Mouse (Mus musculus): ENCODE measurements around the gene Olfr1466. TPM values are rescaled to one million over a fixed set of nuclear protein-coding genes. Genes with fewer than 3 reads are reported as not detected.

Gene Olfr1466
- polyA plus RNA-seq (2012) = not detected in 2 replicates

DNA sequence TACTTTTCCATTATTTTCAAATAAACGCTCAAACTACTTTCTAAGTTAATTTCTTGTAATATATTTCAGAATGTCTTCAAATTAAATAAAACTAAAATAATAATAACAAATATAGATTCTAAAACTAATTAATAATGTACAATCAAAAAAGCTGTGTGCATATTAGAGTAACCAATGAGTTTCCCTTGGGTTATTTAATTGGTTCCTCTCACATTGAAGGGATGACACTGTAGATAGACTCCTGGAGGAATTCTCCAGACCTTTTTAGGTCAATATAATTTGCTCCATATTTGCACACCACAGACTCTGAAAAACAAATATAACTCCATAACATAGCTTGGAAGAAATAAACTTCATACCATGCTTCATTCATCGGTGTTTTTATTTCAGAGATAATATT, at the start of gene Olfr1466:
TSS of gene Olfr1466 (plus strand) at position 301 of the 400 bp plus-strand sequence.
- no peak for TF ChIP-seq GATA1 (IDR thresholded peaks at IDR 0.05; ENCODE audit: low read length)

DNA sequence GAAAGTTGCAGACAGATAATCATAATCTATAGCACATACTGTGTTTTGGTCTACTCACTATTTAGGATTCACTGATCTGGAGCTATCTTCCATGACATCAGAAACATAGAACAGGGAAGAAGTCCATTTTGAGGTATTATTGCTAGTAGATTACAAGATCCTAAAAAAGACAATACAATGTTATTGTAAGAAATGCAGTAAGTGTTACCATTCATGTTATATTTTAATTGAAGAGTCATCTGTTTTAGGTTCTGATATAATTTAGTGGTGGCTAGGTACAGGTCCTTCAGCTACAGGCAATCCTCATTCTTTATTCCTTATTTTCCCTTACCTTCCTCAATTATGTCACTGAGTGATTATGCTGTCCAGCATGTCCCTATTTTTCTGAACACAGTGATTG, 23.2 kb upstream of the Olfr1466 start, which contains the start of gene Olfr1465:
TSS of gene Olfr1465 (minus strand) at position 101 of the 400 bp plus-strand sequence.
- TF ChIP-seq GATA1 (IDR thresholded peaks at IDR 0.05; ENCODE audit: low read length) = no peak

DNA sequence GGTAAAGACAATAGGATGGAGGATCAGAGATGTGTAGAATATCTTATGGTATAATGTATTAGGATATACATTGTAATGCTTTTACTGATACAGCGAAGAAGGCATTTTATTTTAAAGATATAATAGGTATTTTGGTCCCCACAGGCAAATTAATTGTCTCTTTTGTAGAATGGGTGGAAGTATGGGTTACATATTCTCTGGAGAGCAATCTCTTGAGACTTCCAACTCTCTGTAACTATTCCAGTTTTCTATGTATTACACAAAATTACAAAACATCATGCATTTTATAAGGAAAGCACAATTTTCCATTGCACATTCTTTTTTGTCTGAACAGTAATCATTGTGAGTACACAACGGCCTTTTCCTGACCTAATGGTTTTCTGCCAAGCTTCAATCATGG, 23.3 kb downstream of the Olfr1466 start, which contains the start of gene Olfr1467:
TSS of gene Olfr1467 (plus strand) at position 301 of the 400 bp plus-strand sequence.
- TF ChIP-seq GATA1 (IDR thresholded peaks at IDR 0.05; ENCODE audit: low read length) = no peak

Other genes with a start within 250 kb of the Olfr1466 start
- gene Olfr1457, start 241.0 kb upstream of the Olfr1466 start, polyA plus RNA-seq (2012) = not detected in 2 replicates
- gene Olfr1458, start 232.1 kb upstream of the Olfr1466 start, polyA plus RNA-seq (2012) = not detected in 2 replicates
- gene Olfr1459, start 189.3 kb upstream of the Olfr1466 start, polyA plus RNA-seq (2012) = not detected in 2 replicates
- gene Olfr1461, start 175.9 kb upstream of the Olfr1466 start, polyA plus RNA-seq (2012) = not detected in 2 replicates
- gene Olfr1462, start 153.1 kb upstream of the Olfr1466 start, polyA plus RNA-seq (2012) = not detected in 2 replicates
- gene Olfr1463, start 107.5 kb upstream of the Olfr1466 start, polyA plus RNA-seq (2012) = not detected in 2 replicates
- not detected in 2 replicates for gene Olfr1465, start 23.3 kb upstream of the Olfr1466 start, polyA plus RNA-seq (2012)
- gene Olfr1467, start 23.4 kb downstream of the Olfr1466 start, polyA plus RNA-seq (2012) = not detected in 2 replicates
- gene Olfr1469, start 69.0 kb downstream of the Olfr1466 start, polyA plus RNA-seq (2012) = not detected in 2 replicates
- gene Olfr1471, start 104.5 kb downstream of the Olfr1466 start, polyA plus RNA-seq (2012) = not detected in 2 replicates
- gene Olfr1472, start 117.2 kb downstream of the Olfr1466 start, polyA plus RNA-seq (2012) = not detected in 2 replicates
- not detected in 2 replicates for gene Olfr1474, start 130.7 kb downstream of the Olfr1466 start, polyA plus RNA-seq (2012)
- gene Olfr1475, start 141.3 kb downstream of the Olfr1466 start, polyA plus RNA-seq (2012) = not detected in 2 replicates
- gene Olfr1477, start 161.7 kb downstream of the Olfr1466 start, polyA plus RNA-seq (2012) = not detected in 2 replicates
- gene Olfr1480, start 189.1 kb downstream of the Olfr1466 start, polyA plus RNA-seq (2012) = not detected in 2 replicates
- not detected in 2 replicates for gene Olfr1484, start 244.6 kb downstream of the Olfr1466 start, polyA plus RNA-seq (2012)

Data from G1E-ER4 (cell line).